Mouse (Mus musculus) hindbrain, postnatal 0 days (tissue): Measurements from ENCODE around the gene Mbtps1. TPM values are rescaled to one million over a fixed set of nuclear protein-coding genes. Genes with fewer than 3 reads are reported as not detected.

Experiments used
- ATAC-seq: fragments of 200-750 bp; cut with Nextera tagmentation; 2 replicates; pipeline ENCODE4 v1.8.0; 2017; ENCODE audit warnings: mild to moderate bottlenecking, moderate TSS enrichment, moderate library complexity
- DNase-seq: peaks from one replicate; pipeline ENCODE4 v3.0.0-alpha.2; 2015; ENCODE audit warnings: low spot score
- H3K27ac ChIP-seq: fragments of 300-500 bp; sonication (generic); 2 replicates; pipeline ENCODE4 v1.5.1; 2014; ENCODE audit warnings: mild to moderate bottlenecking
- H3K27me3 ChIP-seq: fragments of 300-500 bp; sonication (generic); 2 replicates; pipeline ENCODE4 v1.6.1; 2014; ENCODE audit warnings: low read length, mixed read lengths; ENCODE audit not compliant: insufficient read depth
- H3K36me3 ChIP-seq: fragments of 300-500 bp; sonication (generic); 2 replicates; pipeline ENCODE4 v1.6.1; 2014; ENCODE audit warnings: low read length, mixed read lengths; ENCODE audit not compliant: insufficient read depth
- H3K4me1 ChIP-seq: fragments of 300-500 bp; sonication (generic); 2 replicates; pipeline ENCODE4 v1.6.1; 2014; ENCODE audit warnings: antibody characterized with exemption, low read length, mixed read lengths; ENCODE audit not compliant: insufficient read depth
- H3K4me2 ChIP-seq: fragments of 300-500 bp; sonication (generic); 2 replicates; pipeline ENCODE4 v1.6.1; 2014; ENCODE audit warnings: low read depth, mild to moderate bottlenecking, low read length, moderate library complexity, mixed read lengths
- H3K4me3 ChIP-seq: fragments of 300-500 bp; sonication (generic); 2 replicates; pipeline ENCODE4 v1.5.1; 2014; ENCODE audit warnings: low read length
- H3K9ac ChIP-seq: fragments of 300-500 bp; sonication (generic); replicated peaks from 2 replicates; pipeline ENCODE4 v1.6.1; 2014; ENCODE audit warnings: mild to moderate bottlenecking, low read length, moderate library complexity, mixed read lengths
- H3K9me3 ChIP-seq: fragments of 300-500 bp; sonication (generic); 2 replicates; pipeline ENCODE4 v1.6.1; 2016; ENCODE audit warnings: low read length, mixed read lengths
- CTCF ChIP-seq: IDR thresholded peaks from 2 replicates; pipeline ENCODE4 v1.5.1; 2016; ENCODE audit warnings: antibody characterized with exemption, control low read depth, low read depth
- WGBS: fragments of 180-500 bp; shearing (Covaris S2); extraction: QIAGEN DNeasy Blood & Tissue Kit; methylation state at CpG from one replicate; pipeline ENCODE4 v1.1.7; 2014; 5-methylcytosine and 5-hydroxymethylcytosine counted together
- polyA plus RNA-seq: library from polyadenylated mRNA; unstranded; fragments of >200 nt; fragmentation: Nextera tagmentation; extraction: Ambion mirVana; gene quantifications from 2 replicates; pipeline ENCODE4 v1.2.1, GENCODE M21; 2015
- total RNA-seq: library from RNA; depleted of rRNA; stranded (reverse); fragments of >200 nt; gene quantifications from 2 replicates; pipeline ENCODE4 v1.2.3, GENCODE M21; 2014; rRNA removed

Gene Mbtps1
- total RNA-seq (52.9 and 90.6 TPM in 2 replicates), polyA plus RNA-seq (42.6 and 44.9 TPM in 2 replicates)

DNA sequence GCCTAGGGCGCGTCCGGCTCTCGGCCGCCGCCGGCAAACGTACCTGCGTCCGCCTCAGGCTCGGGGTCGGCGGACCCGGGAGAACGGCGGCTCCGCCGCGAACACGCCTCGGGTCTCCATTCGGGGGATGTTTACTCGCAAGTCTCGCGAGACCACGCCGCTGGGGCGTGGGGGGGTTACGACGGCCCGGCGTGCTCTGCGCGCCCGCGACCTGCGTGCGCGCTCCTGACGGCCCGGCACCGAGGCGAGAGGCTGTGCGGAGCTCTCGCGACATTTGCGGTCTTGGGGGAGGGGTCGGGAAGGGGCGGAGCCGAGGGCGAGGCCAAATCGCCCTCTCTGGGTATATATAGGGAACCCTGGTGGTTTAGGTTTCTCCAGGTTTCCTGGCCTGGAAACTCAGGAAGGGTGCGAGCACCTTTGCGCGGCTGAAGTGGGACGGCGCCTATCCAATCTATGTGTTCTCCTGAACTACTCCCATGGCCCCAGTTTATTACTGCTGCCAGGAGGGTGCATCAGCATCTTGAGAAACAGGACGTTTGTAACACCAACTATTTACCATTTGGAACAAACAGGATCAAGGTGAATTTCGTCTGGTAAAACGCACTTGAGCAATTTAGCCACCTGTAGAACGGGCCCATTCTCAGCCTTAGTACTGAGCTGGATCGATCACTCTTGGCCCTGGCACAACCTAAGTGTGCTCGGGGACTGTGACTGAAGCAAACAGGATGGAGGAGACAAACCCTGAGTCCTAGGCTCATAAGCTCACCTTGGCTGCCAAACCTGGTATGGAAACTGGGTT lies at the start of gene Mbtps1:
Gene Mbtps1, minus strand, starts transcription at position 133 of the 799 bp plus-strand sequence.
- TF ChIP-seq CTCF = peak; percentile 30; the same call in 1 of the 2 replicates
- Histone ChIP-seq H3K4me2 (peak within 1 kb of the TSS; percentile 89), H3K36me3 (peaks cover 22% of the 10 kb centered on the region), H3K9me3 (no peaks in the 10 kb centered on the region), H3K4me1 (peaks cover 6% of the 10 kb centered on the region), H3K4me3 (peak within 1 kb of the TSS; percentile 64), H3K27ac (peak within 1 kb of the TSS; percentile 94), H3K9ac (peak within 1 kb of the TSS; percentile 85), H3K27me3 (no peaks in the 10 kb centered on the region)
- peak; percentile 99 for ATAC-seq
- WGBS = 5% methylated on average over 62 of the region's 63 CpGs
- peak; percentile 99 for DNase-seq

DNA sequence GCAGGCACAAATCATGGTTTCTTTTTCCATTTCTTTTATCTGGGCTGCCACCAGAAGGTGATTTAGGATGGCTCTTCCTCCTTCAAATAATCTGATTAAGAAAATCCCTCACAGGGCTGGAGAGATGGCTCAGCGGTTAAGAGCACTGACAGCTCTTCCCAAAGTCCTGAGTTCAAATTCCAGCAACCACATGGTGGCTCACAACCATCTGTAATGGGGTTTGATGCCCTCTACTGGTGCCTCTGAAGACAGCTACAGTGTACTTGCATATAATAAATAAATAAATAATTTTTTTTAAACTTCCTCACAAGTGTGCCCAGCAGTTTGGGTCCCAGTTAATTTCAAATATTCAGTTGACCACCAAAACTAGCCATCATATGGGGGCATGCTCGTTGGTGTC lies 47.7 kb upstream of the Mbtps1 start:
- H3K36me3 ChIP-seq = peaks cover 12% of the 10 kb centered on the region
- H3K27me3 ChIP-seq = no peaks in the 10 kb centered on the region
- DNase-seq (peak; percentile 30), ATAC-seq (no peak)
- H3K9ac ChIP-seq = no peak overlapping the region
- H3K27ac ChIP-seq = no peak overlapping the region
- peak; percentile 32 for TF ChIP-seq CTCF
- H3K4me3 ChIP-seq = no peak overlapping the region
- no peak overlapping the region for H3K4me2 ChIP-seq
- peaks cover 8% of the 10 kb centered on the region; the same call in 1 of the 2 replicates for H3K4me1 ChIP-seq
- 86% methylated on average over 2 of the region's 2 CpGs for WGBS
- 0 out of 2 replicates have a peak, but pooled peaks cover 3% of the 10 kb centered on the region for H3K9me3 ChIP-seq

DNA sequence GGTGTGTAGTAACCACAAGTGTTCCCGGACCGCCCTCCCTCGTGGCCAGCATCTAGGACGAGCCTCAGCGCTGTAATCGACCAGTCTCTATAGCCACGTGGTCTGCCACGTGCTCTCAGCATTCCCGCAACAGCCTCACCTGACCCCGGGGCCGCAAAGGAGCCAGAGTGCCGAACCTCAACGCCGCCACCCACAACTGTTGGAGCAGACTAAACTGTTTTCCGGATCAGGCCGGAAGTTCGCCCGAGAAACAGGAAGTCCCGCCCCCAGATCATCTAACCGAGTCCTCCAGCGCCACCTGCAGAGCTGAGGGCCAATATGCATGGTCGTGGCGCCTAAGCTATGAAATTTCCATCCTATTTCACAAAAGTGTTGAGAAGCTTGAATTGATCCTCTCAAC lies 46.5 kb upstream of the Mbtps1 start, which contains the start of gene Taf1c:
Gene Taf1c, minus strand, starts transcription at position 227 of the 400 bp plus-strand sequence.
- WGBS = under 1% methylated on average over 23 of the region's 23 CpGs
- ATAC-seq (peak; percentile 90), DNase-seq (peak; percentile 98)
- Histone ChIP-seq H3K9me3 (0 out of 2 replicates have a peak, but pooled peaks cover 3% of the 10 kb centered on the region), H3K27me3 (no peaks in the 10 kb centered on the region), H3K4me1 (peaks cover 8% of the 10 kb centered on the region; the same call in 1 of the 2 replicates), H3K36me3 (peaks cover 24% of the 10 kb centered on the region), H3K4me2 (peak within 1 kb of the TSS; percentile 93), H3K9ac (peak within 1 kb of the TSS; percentile 62), H3K27ac (peak within 1 kb of the TSS; percentile 64; the same call in 1 of the 2 replicates), H3K4me3 (peak within 1 kb of the TSS; percentile 60)
- peak; percentile 84 for TF ChIP-seq CTCF

GRCm38 (mm10) chr8:119604398-119604803 lies 45.9 kb upstream of the Mbtps1 start:
- TF ChIP-seq CTCF = no peak
- Histone ChIP-seq H3K4me2 (peak overlapping the region; percentile 93), H3K27me3 (no peaks in the 10 kb centered on the region), H3K9me3 (0 out of 2 replicates have a peak, but pooled peaks cover 3% of the 10 kb centered on the region), H3K27ac (peak overlapping the region; percentile 64; the same call in 1 of the 2 replicates), H3K36me3 (peaks cover 30% of the 10 kb centered on the region), H3K4me1 (peaks cover 8% of the 10 kb centered on the region; the same call in 1 of the 2 replicates), H3K9ac (peak overlapping the region; percentile 62), H3K4me3 (peak overlapping the region; percentile 60)
- DNase-seq = no peak
- ATAC-seq = peak; percentile 14; the same call in 1 of the 2 replicates
- WGBS = 43% methylated on average over 12 of the region's 12 CpGs

DNA sequence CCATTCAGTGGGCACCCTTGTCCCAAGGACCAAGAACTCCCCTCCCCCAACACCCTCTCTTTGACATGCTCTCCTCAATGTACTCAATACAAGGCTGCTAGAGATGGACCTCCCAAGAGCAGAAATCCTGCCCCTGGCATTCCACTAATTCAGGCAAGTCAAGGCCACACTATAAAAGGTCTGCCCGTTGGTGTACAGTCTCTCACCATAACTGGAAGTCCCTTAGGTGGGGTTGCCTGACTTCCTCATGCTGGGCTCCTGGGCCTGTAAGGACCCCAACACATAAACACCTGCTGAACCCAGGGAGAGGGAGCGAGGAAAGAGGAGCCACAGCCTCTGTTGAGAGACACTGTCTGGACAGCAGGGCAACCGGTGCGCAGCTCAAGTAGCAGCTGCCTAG lies 45.2 kb upstream of the Mbtps1 start:
- Histone ChIP-seq H3K9me3 (no peaks in the 10 kb centered on the region), H3K36me3 (peaks cover 36% of the 10 kb centered on the region), H3K9ac (peak overlapping the region; percentile 62; the same call in 1 of the 2 replicates), H3K27me3 (no peaks in the 10 kb centered on the region), H3K4me2 (peak overlapping the region; percentile 93), H3K4me3 (no peak overlapping the region), H3K27ac (no peak overlapping the region), H3K4me1 (peaks cover 8% of the 10 kb centered on the region; the same call in 1 of the 2 replicates)
- no peak for TF ChIP-seq CTCF
- DNase-seq (no peak), ATAC-seq (no peak)
- 94% methylated on average over 4 of the region's 4 CpGs for WGBS

DNA sequence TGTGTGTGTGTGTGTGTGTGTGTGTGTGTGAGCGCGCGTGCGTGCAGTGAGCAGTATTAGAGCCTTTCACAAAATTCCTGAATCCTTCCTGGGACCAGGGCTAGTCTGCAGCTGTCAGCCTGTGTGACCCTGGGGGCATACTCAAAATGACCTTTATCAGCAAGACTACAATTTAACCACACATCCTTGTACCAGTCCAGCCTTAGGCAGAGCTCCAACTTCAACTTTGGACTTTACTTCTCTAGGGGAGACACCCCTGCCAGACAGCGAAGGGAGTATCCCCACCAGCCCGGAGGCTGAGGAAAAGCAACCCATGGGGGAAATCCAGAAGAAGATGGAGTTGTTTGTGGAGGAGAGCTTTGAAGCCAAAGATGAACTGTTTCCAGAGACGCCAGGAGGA lies 32.9 kb upstream of the Mbtps1 start:
- TF ChIP-seq CTCF = no peak
- no peaks in the 10 kb centered on the region for H3K4me1 ChIP-seq
- H3K36me3 ChIP-seq = no peaks in the 10 kb centered on the region
- no peak for ATAC-seq
- 90% methylated on average over 7 of the region's 7 CpGs for WGBS
- H3K27me3 ChIP-seq = no peaks in the 10 kb centered on the region
- H3K4me2 ChIP-seq = no peak overlapping the region
- H3K4me3 ChIP-seq = no peak overlapping the region
- no peak for DNase-seq
- no peak overlapping the region for H3K9ac ChIP-seq
- H3K9me3 ChIP-seq = no peaks in the 10 kb centered on the region
- no peak overlapping the region for H3K27ac ChIP-seq
